Mouse (Mus musculus): ENCODE results near the gene Diaph2. TPM values are rescaled to one million over a fixed set of nuclear protein-coding genes. Genes with fewer than 3 reads are reported as not detected.

Diaph2 gene
- polyA plus RNA-seq (2012; ENCODE audit: insufficient read depth, insufficient read length, low replicate concordance, missing spikeins) = not detected in 2 replicates

DNA sequence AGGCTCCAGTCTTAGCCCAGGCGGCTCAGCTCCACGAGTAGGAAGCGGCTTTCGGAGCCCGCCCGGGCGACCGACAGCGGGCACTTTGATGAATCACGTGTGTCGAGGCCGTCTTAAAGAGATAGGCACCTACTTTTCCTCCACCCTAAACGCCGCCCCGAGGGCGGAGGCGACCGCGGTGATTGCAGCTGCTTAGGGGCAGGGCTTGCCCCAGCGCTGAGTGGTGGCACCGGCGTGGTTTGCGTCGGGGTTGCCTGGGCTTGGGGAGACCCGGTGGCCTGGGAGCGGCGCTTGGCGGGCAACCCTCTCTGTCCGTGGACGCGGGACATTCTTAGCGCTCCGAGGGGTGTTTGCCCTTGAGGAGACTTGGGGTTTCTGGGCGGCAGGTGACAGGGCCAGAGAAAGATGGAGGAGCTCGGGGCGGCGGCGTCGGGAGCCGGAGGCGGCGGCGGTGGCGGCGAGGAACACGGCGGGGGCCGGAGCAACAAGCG lies at the start of gene Diaph2:
Gene Diaph2 (plus strand): TSS at position 172 of the 491 bp plus-strand sequence.
- WGBS = 15% methylated on average over 49 of the region's 49 CpGs
- TF ChIP-seq CTCF (IDR thresholded peaks at IDR 0.05; ENCODE audit: insufficient read depth, low read depth, low read length) (no peak), POLR2A (IDR thresholded peaks at IDR 0.05; ENCODE audit: insufficient read depth, low read depth, low read length) (0 out of 2 replicates have a peak, but pooled peaks have one; percentile 26)
- H3K4me1 ChIP-seq (ENCODE audit: control insufficient read depth, insufficient read depth, low read length) = no peaks in the 10 kb centered on the region
- peak within 1 kb of the TSS; percentile 79 for H3K4me3 ChIP-seq (ENCODE audit: insufficient read depth, low read depth, low read length)
- H3K27ac ChIP-seq (ENCODE audit: insufficient read depth, low read depth, low read length) = 0 out of 2 replicates have a peak within 1 kb of the TSS, but pooled peaks have one; percentile 13

- Histone ChIP-seq H3K27ac (ENCODE audit: insufficient read depth, low read depth, low read length) (no peak overlapping the region), H3K4me3 (ENCODE audit: insufficient read depth, low read depth, low read length) (no peak overlapping the region), H3K4me1 (ENCODE audit: control insufficient read depth, insufficient read depth, low read length) (no peaks in the 10 kb centered on the region)
- no peak for TF ChIP-seq POLR2A (IDR thresholded peaks at IDR 0.05; ENCODE audit: insufficient read depth, low read depth, low read length)
- TF ChIP-seq CTCF (IDR thresholded peaks at IDR 0.05; ENCODE audit: insufficient read depth, low read depth, low read length) = no peak
- WGBS = 69% methylated on average over 6 of the region's 6 CpGs
Observed at GRCm38 (mm10) chrX:129701634-129702312, 47.8 kb upstream of the Diaph2 start.

- no peak for TF ChIP-seq CTCF (IDR thresholded peaks at IDR 0.05; ENCODE audit: insufficient read depth, low read depth, low read length)
- TF ChIP-seq POLR2A (IDR thresholded peaks at IDR 0.05; ENCODE audit: insufficient read depth, low read depth, low read length) = no peak
- no peaks in the 10 kb centered on the region for H3K4me1 ChIP-seq (ENCODE audit: control insufficient read depth, insufficient read depth, low read length)
- no peak overlapping the region for H3K27ac ChIP-seq (ENCODE audit: insufficient read depth, low read depth, low read length)
- 96% methylated on average over 2 of the region's 2 CpGs for WGBS
- no peak overlapping the region for H3K4me3 ChIP-seq (ENCODE audit: insufficient read depth, low read depth, low read length)
Observed at GRCm38 (mm10) chrX:129709656-129710055, 39.9 kb upstream of the Diaph2 start.

- no peaks in the 10 kb centered on the region for H3K4me1 ChIP-seq (ENCODE audit: control insufficient read depth, insufficient read depth, low read length)
- H3K27ac ChIP-seq (ENCODE audit: insufficient read depth, low read depth, low read length) = no peak overlapping the region
- WGBS = 37% methylated on average over 2 of the region's 2 CpGs
- H3K4me3 ChIP-seq (ENCODE audit: insufficient read depth, low read depth, low read length) = no peak overlapping the region
- no peak for TF ChIP-seq POLR2A (IDR thresholded peaks at IDR 0.05; ENCODE audit: insufficient read depth, low read depth, low read length)
Observed at GRCm38 (mm10) chrX:129728717-129729220, 20.8 kb upstream of the Diaph2 start.

DNA sequence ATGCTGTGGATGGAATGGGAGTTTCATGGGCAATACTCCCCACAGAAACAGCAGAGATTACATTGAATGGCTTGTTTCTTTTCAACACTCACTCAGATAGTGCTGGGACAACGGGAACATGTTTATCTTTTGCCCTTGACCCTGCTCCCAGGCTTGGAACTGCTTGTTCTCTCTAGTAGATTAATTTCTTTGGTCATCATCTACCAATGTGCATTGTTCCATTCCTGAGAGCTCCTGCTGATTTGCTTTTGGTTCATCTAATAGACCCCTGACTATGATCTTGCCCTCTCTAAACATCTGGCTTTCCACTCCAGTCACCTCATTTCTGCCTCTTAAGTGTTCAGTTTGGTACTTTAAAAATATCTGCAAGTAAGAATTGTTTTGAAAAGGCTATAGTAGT lies 13.0 kb upstream of the Diaph2 start:
- Histone ChIP-seq H3K4me3 (ENCODE audit: insufficient read depth, low read depth, low read length) (no peak overlapping the region), H3K27ac (ENCODE audit: insufficient read depth, low read depth, low read length) (no peak overlapping the region), H3K4me1 (ENCODE audit: control insufficient read depth, insufficient read depth, low read length) (no peaks in the 10 kb centered on the region)
- TF ChIP-seq POLR2A (IDR thresholded peaks at IDR 0.05; ENCODE audit: insufficient read depth, low read depth, low read length) = no peak
- TF ChIP-seq CTCF (IDR thresholded peaks at IDR 0.05; ENCODE audit: insufficient read depth, low read depth, low read length) = no peak
- 36% methylated on average over 1 of the region's 1 CpGs for WGBS

DNA sequence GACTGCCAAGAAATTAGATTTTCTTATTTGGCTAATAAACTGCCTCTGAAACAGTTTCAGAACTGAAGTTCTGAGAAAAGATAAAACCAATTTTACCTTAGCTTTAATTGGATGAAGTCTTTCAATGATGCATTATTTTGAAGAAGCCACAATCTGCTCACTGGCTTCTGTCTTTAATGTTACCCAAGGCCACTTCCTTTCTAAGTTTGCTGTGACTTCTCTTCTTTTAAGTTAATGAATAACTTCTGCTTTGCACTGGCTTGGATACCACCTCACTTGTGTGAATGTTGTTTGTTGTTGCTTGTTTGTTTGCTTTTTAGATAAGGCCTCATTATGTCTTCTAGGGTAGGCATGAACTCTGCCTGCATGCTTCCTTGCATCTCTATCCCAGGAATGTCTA lies 10.3 kb upstream of the Diaph2 start:
- TF ChIP-seq POLR2A (IDR thresholded peaks at IDR 0.05; ENCODE audit: insufficient read depth, low read depth, low read length) (no peak), CTCF (IDR thresholded peaks at IDR 0.05; ENCODE audit: insufficient read depth, low read depth, low read length) (no peak)

DNA sequence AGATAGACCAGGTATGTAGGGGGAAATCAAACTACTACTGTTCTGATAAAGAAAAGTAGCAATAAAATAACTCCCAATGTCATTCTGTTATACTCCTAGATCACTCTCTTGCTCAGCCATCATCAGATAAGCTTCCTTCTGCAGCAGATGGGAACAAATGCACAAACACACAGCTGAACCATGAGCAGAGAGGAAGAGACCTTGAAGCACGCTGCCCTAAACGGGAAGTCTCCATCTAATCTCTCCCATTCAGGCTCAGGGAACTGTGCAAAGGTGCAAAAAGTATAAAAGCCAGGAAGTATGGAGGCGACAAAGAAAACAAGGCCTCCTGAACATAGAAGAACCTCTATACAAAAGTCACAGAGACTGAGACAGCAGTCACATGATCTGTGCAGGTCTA lies 6.6 kb upstream of the Diaph2 start:
- Histone ChIP-seq H3K4me1 (ENCODE audit: control insufficient read depth, insufficient read depth, low read length) (no peaks in the 10 kb centered on the region), H3K4me3 (ENCODE audit: insufficient read depth, low read depth, low read length) (no peak overlapping the region), H3K27ac (ENCODE audit: insufficient read depth, low read depth, low read length) (no peak overlapping the region)
- WGBS = 89% methylated on average over 3 of the region's 3 CpGs
- TF ChIP-seq POLR2A (IDR thresholded peaks at IDR 0.05; ENCODE audit: insufficient read depth, low read depth, low read length) (no peak), CTCF (IDR thresholded peaks at IDR 0.05; ENCODE audit: insufficient read depth, low read depth, low read length) (no peak)

More for the DNA sequence above, 10.3 kb upstream of the Diaph2 start:
- Histone ChIP-seq H3K4me1 (ENCODE audit: control insufficient read depth, insufficient read depth, low read length) (no peaks in the 10 kb centered on the region), H3K27ac (ENCODE audit: insufficient read depth, low read depth, low read length) (no peak overlapping the region), H3K4me3 (ENCODE audit: insufficient read depth, low read depth, low read length) (no peak overlapping the region)

GRCm38 (mm10) chrX:129745976-129746375 lies 3.6 kb upstream of the Diaph2 start:
- no peak overlapping the region for H3K27ac ChIP-seq (ENCODE audit: insufficient read depth, low read depth, low read length)
- no peaks in the 10 kb centered on the region for H3K4me1 ChIP-seq (ENCODE audit: control insufficient read depth, insufficient read depth, low read length)
- WGBS = 78% methylated on average over 3 of the region's 3 CpGs
- TF ChIP-seq POLR2A (IDR thresholded peaks at IDR 0.05; ENCODE audit: insufficient read depth, low read depth, low read length) (no peak), CTCF (IDR thresholded peaks at IDR 0.05; ENCODE audit: insufficient read depth, low read depth, low read length) (no peak)
- no peak overlapping the region for H3K4me3 ChIP-seq (ENCODE audit: insufficient read depth, low read depth, low read length)

DNA sequence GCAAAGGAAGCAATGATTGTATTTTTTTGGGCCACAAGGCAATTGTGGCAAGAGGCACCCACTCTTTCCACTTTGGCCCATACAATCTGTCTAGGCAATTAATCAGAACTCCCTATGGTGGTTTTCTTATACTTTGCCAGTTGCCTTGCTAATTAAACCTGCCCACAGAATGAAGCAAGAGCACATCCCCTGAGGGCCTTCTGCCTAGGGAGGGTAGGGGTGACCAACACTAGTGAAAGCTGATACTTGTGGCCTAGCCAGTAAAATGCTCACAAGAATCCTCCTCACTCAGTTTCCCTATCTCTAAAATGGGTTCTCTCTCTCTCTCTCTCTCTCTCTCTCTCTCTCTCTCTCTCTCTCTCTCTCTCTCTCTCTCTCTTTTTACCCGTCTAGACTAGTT lies 440 bp upstream of the Diaph2 start:
- 0% methylated on average over 1 of the region's 1 CpGs for WGBS
- Histone ChIP-seq H3K4me1 (ENCODE audit: control insufficient read depth, insufficient read depth, low read length) (no peaks in the 10 kb centered on the region), H3K4me3 (ENCODE audit: insufficient read depth, low read depth, low read length) (peak overlapping the region; percentile 79), H3K27ac (ENCODE audit: insufficient read depth, low read depth, low read length) (no peak overlapping the region)
- TF ChIP-seq POLR2A (IDR thresholded peaks at IDR 0.05; ENCODE audit: insufficient read depth, low read depth, low read length) (no peak), CTCF (IDR thresholded peaks at IDR 0.05; ENCODE audit: insufficient read depth, low read depth, low read length) (no peak)
